Mouse (Mus musculus) liver, adult 2 months (tissue): ENCODE results near the gene Ptpdc1.

Source experiments
- CTCF ChIP-seq: fragments of 200-500 bp; IDR thresholded peaks from 2 replicates; pipeline ENCODE4 v1.5.1; 2011; ENCODE audit warnings: low read depth, low read length, control low read depth
- POLR2A ChIP-seq: fragments of 200-500 bp; IDR thresholded peaks from 2 replicates; pipeline ENCODE4 v1.6.1; 2011; ENCODE audit warnings: low read length, control low read depth; ENCODE audit not compliant: insufficient read depth; ENCODE audit errors: extremely low read depth

DNA sequence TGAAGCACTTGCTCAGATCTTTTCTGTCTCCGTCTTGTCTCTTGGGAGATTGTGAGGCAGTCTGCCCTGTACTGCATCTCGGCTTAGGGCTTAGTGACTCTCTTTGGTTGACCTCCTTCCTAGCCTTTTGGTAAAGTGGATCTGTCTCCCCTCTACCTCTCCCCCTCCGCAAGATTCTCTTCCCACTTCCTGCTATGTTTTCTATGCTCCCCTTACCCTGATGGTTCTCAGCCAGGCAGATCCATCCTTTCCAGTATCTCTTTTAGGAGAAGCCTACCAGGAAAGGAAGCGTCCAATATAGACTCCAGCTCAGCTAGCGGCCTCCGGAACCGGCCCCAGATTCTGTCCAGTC, 38.5 kb upstream of the Ptpdc1 start:
- TF ChIP-seq POLR2A = no peak
- TF ChIP-seq CTCF = no peak
